In the genomic region with DNA sequence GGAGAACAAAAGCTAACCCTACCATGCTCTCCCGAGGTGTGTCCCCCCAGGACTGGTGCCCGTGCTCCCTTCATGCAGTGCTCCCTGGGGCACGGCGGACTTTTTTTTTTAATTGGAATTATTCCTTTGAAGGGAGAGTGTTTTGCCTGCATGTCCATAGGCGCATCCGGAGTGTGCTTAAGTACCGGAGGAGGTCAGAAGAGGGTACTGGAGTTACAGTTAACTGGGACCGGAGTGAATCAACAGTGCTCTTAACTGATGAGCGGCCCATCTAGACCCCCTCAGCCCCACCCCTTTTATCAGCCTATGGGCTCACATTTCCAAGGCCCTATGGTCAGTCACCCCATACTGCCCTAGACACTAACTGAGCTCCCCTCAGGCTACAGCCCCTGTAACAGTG, we compare ENCODE assay signal across 8 mouse cellular contexts. TPM values are rescaled to one million over a fixed set of nuclear protein-coding genes. Genes with fewer than 3 reads are reported as not detected.
DNase-seq lines count a peak whose midpoint lies in the region; ATAC-seq and TF ChIP-seq lines count a peak whose summit lies in the region.

No protein-coding gene starts in this region.

- no peak overlapping the region for H3K4me3 ChIP-seq in forebrain, embryonic 13.5 days
- H3K4me3 ChIP-seq in forebrain, embryonic 11.5 days (ENCODE audit: low read depth, low read length): no peak overlapping the region
- no peak overlapping the region for H3K4me3 ChIP-seq in lung, embryonic 14.5 days (ENCODE audit: low read depth, low read length)
- no peak overlapping the region for H3K4me3 ChIP-seq in hindbrain, postnatal 0 days (ENCODE audit: low read length)
- H3K4me3 ChIP-seq in midbrain, postnatal 0 days (ENCODE audit: low read depth, low read length): no peak overlapping the region

- WGBS in forebrain, embryonic 13.5 days: 66% methylated on average over 9 of the region's 9 CpGs
- 70% methylated on average over 9 of the region's 9 CpGs for WGBS in forebrain, embryonic 11.5 days
- 32% methylated on average over 9 of the region's 9 CpGs for WGBS in lung, embryonic 14.5 days
- 71% methylated on average over 9 of the region's 9 CpGs for WGBS in hindbrain, postnatal 0 days
- WGBS in midbrain, postnatal 0 days: 69% methylated on average over 9 of the region's 9 CpGs

- H3K4me2 ChIP-seq in forebrain, embryonic 13.5 days: no peak overlapping the region
- no peak overlapping the region for H3K4me2 ChIP-seq in forebrain, embryonic 11.5 days (ENCODE audit: low read depth, low read length, severe bottlenecking)
- H3K4me2 ChIP-seq in lung, embryonic 14.5 days: peak overlapping the region; percentile 39
- peak overlapping the region; percentile 19; the same call in 1 of the 2 replicates for H3K4me2 ChIP-seq in hindbrain, postnatal 0 days (ENCODE audit: low read depth, low read length)
- H3K4me2 ChIP-seq in midbrain, postnatal 0 days (ENCODE audit: low read depth, low read length, poor library complexity, severe bottlenecking): no peak overlapping the region

- peak; percentile 5; the same call in 1 of the 2 replicates for TF ChIP-seq CTCF in lung, embryonic 14.5 days (IDR thresholded peaks at IDR 0.05; ENCODE audit: low read depth)
- TF ChIP-seq CTCF in hindbrain, postnatal 0 days (IDR thresholded peaks at IDR 0.05; ENCODE audit: low read depth): no peak
- TF ChIP-seq CTCF in midbrain, postnatal 0 days (IDR thresholded peaks at IDR 0.05): 0 out of 2 replicates have a peak, but pooled peaks have one; percentile 20

- no peaks in the 10 kb centered on the region for H3K9me3 ChIP-seq in forebrain, embryonic 13.5 days (replicated peaks)
- H3K9me3 ChIP-seq in forebrain, embryonic 11.5 days (ENCODE audit: control insufficient read depth, low read length): no peaks in the 10 kb centered on the region
- H3K9me3 ChIP-seq in lung, embryonic 14.5 days (ENCODE audit: low read depth, low read length): no peaks in the 10 kb centered on the region
- H3K9me3 ChIP-seq in hindbrain, postnatal 0 days (ENCODE audit: low read length): no peaks in the 10 kb centered on the region
- H3K9me3 ChIP-seq in midbrain, postnatal 0 days (ENCODE audit: low read length): no peaks in the 10 kb centered on the region

- H3K27me3 ChIP-seq in forebrain, embryonic 13.5 days: no peaks in the 10 kb centered on the region
- H3K27me3 ChIP-seq in forebrain, embryonic 11.5 days (ENCODE audit: control insufficient read depth, insufficient read depth, low read length): no peaks in the 10 kb centered on the region
- H3K27me3 ChIP-seq in lung, embryonic 14.5 days (ENCODE audit: insufficient read depth, low read length): no peaks in the 10 kb centered on the region
- H3K27me3 ChIP-seq in hindbrain, postnatal 0 days (ENCODE audit: insufficient read depth, low read length): no peaks in the 10 kb centered on the region
- no peaks in the 10 kb centered on the region for H3K27me3 ChIP-seq in midbrain, postnatal 0 days (ENCODE audit: insufficient read depth, low read length)

- H3K27ac ChIP-seq in forebrain, embryonic 13.5 days: no peak overlapping the region
- no peak overlapping the region for H3K27ac ChIP-seq in forebrain, embryonic 11.5 days (ENCODE audit: low read depth, low read length)
- H3K27ac ChIP-seq in lung, embryonic 14.5 days (ENCODE audit: low read depth): peak overlapping the region; percentile 83
- H3K27ac ChIP-seq in hindbrain, postnatal 0 days: peak overlapping the region; percentile 56
- H3K27ac ChIP-seq in midbrain, postnatal 0 days (ENCODE audit: low read depth, low read length): peak overlapping the region; percentile 34; the same call in 1 of the 2 replicates

- DNase-seq in forebrain, embryonic 11.5 days (ENCODE audit: low spot score): no peak
- DNase-seq in lung, embryonic 14.5 days: peak; percentile 55
- DNase-seq in lung, postnatal 10 days: no peak
- no peak for DNase-seq in hindbrain, postnatal 0 days (ENCODE audit: low spot score)
- DNase-seq in midbrain, postnatal 0 days (ENCODE audit: low spot score): no peak
- DNase-seq in cerebellum, adult 18-20 months: no peak
- DNase-seq in urinary bladder, postnatal 25 days (ENCODE audit: low spot score): no peak

- ATAC-seq in forebrain, embryonic 13.5 days: 0 out of 2 replicates have a peak, but pooled peaks have one; percentile 12
- no peak; the same call in 1 of the 2 replicates for ATAC-seq in forebrain, embryonic 11.5 days (replicated peaks; ENCODE audit: low FRiP score)
- peak; percentile 16 for ATAC-seq in lung, embryonic 14.5 days (ENCODE audit: insufficient read depth)
- peak; percentile 21; the same call in 1 of the 2 replicates for ATAC-seq in hindbrain, postnatal 0 days
- ATAC-seq in midbrain, postnatal 0 days (ENCODE audit: low FRiP score): 0 out of 2 replicates have a peak, but pooled peaks have one; percentile 19

- H3K9ac ChIP-seq in forebrain, embryonic 13.5 days: no peak overlapping the region
- H3K9ac ChIP-seq in forebrain, embryonic 11.5 days (ENCODE audit: low read length): no peak overlapping the region
- no peak overlapping the region; the same call in 1 of the 2 replicates for H3K9ac ChIP-seq in lung, embryonic 14.5 days
- H3K9ac ChIP-seq in hindbrain, postnatal 0 days (replicated peaks; ENCODE audit: low read length): peak overlapping the region; percentile 28; the same call in 1 of the 2 replicates
- H3K9ac ChIP-seq in midbrain, postnatal 0 days (replicated peaks; ENCODE audit: low read length, poor library complexity, severe bottlenecking): no peak overlapping the region

- H3K4me1 ChIP-seq in forebrain, embryonic 13.5 days: peaks cover 40% of the 10 kb centered on the region
- peaks cover 10% of the 10 kb centered on the region; the same call in 1 of the 2 replicates for H3K4me1 ChIP-seq in forebrain, embryonic 11.5 days (replicated peaks; ENCODE audit: control insufficient read depth, insufficient read depth, low read length)
- peaks cover 49% of the 10 kb centered on the region for H3K4me1 ChIP-seq in lung, embryonic 14.5 days (ENCODE audit: insufficient read depth)
- H3K4me1 ChIP-seq in hindbrain, postnatal 0 days (ENCODE audit: insufficient read depth, low read length): peaks cover 43% of the 10 kb centered on the region
- H3K4me1 ChIP-seq in midbrain, postnatal 0 days (ENCODE audit: insufficient read depth, low read length): peaks cover 17% of the 10 kb centered on the region

- H3K36me3 ChIP-seq in forebrain, embryonic 13.5 days (ENCODE audit: poor library complexity, severe bottlenecking): no peaks in the 10 kb centered on the region
- H3K36me3 ChIP-seq in forebrain, embryonic 11.5 days (ENCODE audit: control insufficient read depth, insufficient read depth, low read length): no peaks in the 10 kb centered on the region
- H3K36me3 ChIP-seq in lung, embryonic 14.5 days (ENCODE audit: insufficient read depth): no peaks in the 10 kb centered on the region
- H3K36me3 ChIP-seq in hindbrain, postnatal 0 days (ENCODE audit: insufficient read depth, low read length): no peaks in the 10 kb centered on the region
- no peaks in the 10 kb centered on the region for H3K36me3 ChIP-seq in midbrain, postnatal 0 days (ENCODE audit: insufficient read depth, low read length)

RNA-seq across cellular contexts. Expression of a gene that starts 19.9 kb away (rescaled TPM):
- polyA plus RNA-seq in forebrain, embryonic 13.5 days (2015; fragmentation: Nextera tagmentation; extraction: Ambion mirVana): 11.1 and 11.8 TPM in 2 replicates
- 13.6 and 13.7 TPM in 2 replicates for polyA plus RNA-seq in forebrain, embryonic 11.5 days (2014; fragmentation: Nextera tagmentation; extraction: Ambion mirVana)
- polyA plus RNA-seq in lung, embryonic 14.5 days (2014; fragmentation: Nextera tagmentation; extraction: Ambion mirVana): 37.2 and 39.8 TPM in 2 replicates
- 36.3 and 45.3 TPM in 2 replicates for total RNA-seq in hindbrain, postnatal 0 days (2014; rRNA removed)
- polyA plus RNA-seq in hindbrain, postnatal 0 days (2015; fragmentation: Nextera tagmentation; extraction: Ambion mirVana): 15.3 and 19.2 TPM in 2 replicates
- total RNA-seq in midbrain, postnatal 0 days (2014; rRNA removed): 16.3 and 19.2 TPM in 2 replicates
- polyA plus RNA-seq in midbrain, postnatal 0 days (2015; fragmentation: Nextera tagmentation; extraction: Ambion mirVana): 6.1 and 6.2 TPM in 2 replicates

Comparison
In these comparisons a context has a peak if more than half of its experiments do, and no peak if none do; other contexts are left out.
1. H3K27ac ChIP-seq: peak in lung, embryonic 14.5 days (single experiment), hindbrain, postnatal 0 days (single experiment) and midbrain, postnatal 0 days (single experiment); none in forebrain, embryonic 13.5 days (single experiment) and forebrain, embryonic 11.5 days (single experiment).
2. H3K4me2 ChIP-seq: peak in lung, embryonic 14.5 days (single experiment) and hindbrain, postnatal 0 days (single experiment); none in forebrain, embryonic 13.5 days (single experiment), forebrain, embryonic 11.5 days (single experiment) and midbrain, postnatal 0 days (single experiment).